Mouse (Mus musculus): ENCODE data around the gene Ids. TPM values are rescaled to one million over a fixed set of nuclear protein-coding genes. Genes with fewer than 3 reads are reported as not detected.

The Ids gene
- polyA plus RNA-seq, 1 experiment from 2014 or later: 2.5 TPM

DNA sequence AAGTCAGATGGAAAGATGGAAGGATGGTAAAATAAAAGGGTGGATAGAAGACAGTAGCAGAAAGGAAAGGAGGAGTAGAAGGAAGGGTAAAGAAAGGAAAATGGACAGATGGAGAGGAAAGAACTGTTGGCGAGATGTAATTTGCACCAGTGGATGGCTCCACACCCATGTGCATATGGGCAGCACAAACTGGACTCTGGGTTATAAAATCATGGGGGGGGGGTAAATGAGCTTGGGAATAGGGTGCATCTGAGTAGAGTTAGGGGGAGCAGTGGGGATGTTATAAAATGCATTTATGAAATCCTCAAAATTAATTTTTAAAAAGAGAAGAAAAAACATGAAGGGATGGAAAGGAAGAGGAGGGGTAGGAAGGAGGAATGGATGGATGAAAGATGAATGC lies 682 bp downstream of the Ids start:
- ATAC-seq: no peak
- H3K4me1 ChIP-seq (replicated peaks; ENCODE audit: control insufficient read depth, insufficient read depth, low read length): no peaks in the 10 kb centered on the region
- 82% methylated on average over 1 of the region's 1 CpGs for WGBS
- no peak overlapping the region for H3K27ac ChIP-seq (ENCODE audit: low read depth, low read length)
- H3K9ac ChIP-seq (ENCODE audit: low read depth, low read length): no peak overlapping the region
- TF ChIP-seq CTCF (IDR thresholded peaks at IDR 0.05; ENCODE audit: low read depth): no peak
- peak overlapping the region; percentile 49 for H3K4me3 ChIP-seq (ENCODE audit: low read depth, low read length)
- H3K9me3 ChIP-seq (ENCODE audit: control insufficient read depth): no peaks in the 10 kb centered on the region
- peak overlapping the region; percentile 57 for H3K4me2 ChIP-seq (replicated peaks; ENCODE audit: low read depth)
- no peaks in the 10 kb centered on the region for H3K36me3 ChIP-seq (ENCODE audit: control insufficient read depth, insufficient read depth)
- no peaks in the 10 kb centered on the region for H3K27me3 ChIP-seq (replicated peaks; ENCODE audit: control insufficient read depth, insufficient read depth, low read length)

- 83% methylated on average over 5 of the region's 5 CpGs for WGBS
- Histone ChIP-seq H3K27me3 (replicated peaks; ENCODE audit: control insufficient read depth, insufficient read depth, low read length) (no peaks in the 10 kb centered on the region), H3K27ac (ENCODE audit: low read depth, low read length) (no peak overlapping the region), H3K4me3 (ENCODE audit: low read depth, low read length) (no peak overlapping the region), H3K9ac (ENCODE audit: low read depth, low read length) (no peak overlapping the region), H3K4me2 (replicated peaks; ENCODE audit: low read depth) (no peak overlapping the region), H3K4me1 (replicated peaks; ENCODE audit: control insufficient read depth, insufficient read depth, low read length) (no peaks in the 10 kb centered on the region), H3K36me3 (ENCODE audit: control insufficient read depth, insufficient read depth) (no peaks in the 10 kb centered on the region), H3K9me3 (ENCODE audit: control insufficient read depth) (no peaks in the 10 kb centered on the region)
- no peak for TF ChIP-seq CTCF (IDR thresholded peaks at IDR 0.05; ENCODE audit: low read depth)
- no peak for ATAC-seq
Measured at GRCm38 (mm10) chrX:70363446-70363845, 1.4 kb downstream of the Ids start.

- no peak for TF ChIP-seq CTCF (IDR thresholded peaks at IDR 0.05; ENCODE audit: low read depth)
- Histone ChIP-seq H3K4me3 (ENCODE audit: low read depth, low read length) (no peak overlapping the region), H3K9me3 (ENCODE audit: control insufficient read depth) (no peaks in the 10 kb centered on the region), H3K27ac (ENCODE audit: low read depth, low read length) (no peak overlapping the region), H3K4me2 (replicated peaks; ENCODE audit: low read depth) (no peak overlapping the region), H3K9ac (ENCODE audit: low read depth, low read length) (no peak overlapping the region), H3K36me3 (ENCODE audit: control insufficient read depth, insufficient read depth) (no peaks in the 10 kb centered on the region), H3K4me1 (replicated peaks; ENCODE audit: control insufficient read depth, insufficient read depth, low read length) (no peaks in the 10 kb centered on the region), H3K27me3 (replicated peaks; ENCODE audit: control insufficient read depth, insufficient read depth, low read length) (no peaks in the 10 kb centered on the region)
- ATAC-seq: no peak
- 85% methylated on average over 7 of the region's 7 CpGs for WGBS
Measured at GRCm38 (mm10) chrX:70362985-70363384, 1.9 kb downstream of the Ids start.

DNA sequence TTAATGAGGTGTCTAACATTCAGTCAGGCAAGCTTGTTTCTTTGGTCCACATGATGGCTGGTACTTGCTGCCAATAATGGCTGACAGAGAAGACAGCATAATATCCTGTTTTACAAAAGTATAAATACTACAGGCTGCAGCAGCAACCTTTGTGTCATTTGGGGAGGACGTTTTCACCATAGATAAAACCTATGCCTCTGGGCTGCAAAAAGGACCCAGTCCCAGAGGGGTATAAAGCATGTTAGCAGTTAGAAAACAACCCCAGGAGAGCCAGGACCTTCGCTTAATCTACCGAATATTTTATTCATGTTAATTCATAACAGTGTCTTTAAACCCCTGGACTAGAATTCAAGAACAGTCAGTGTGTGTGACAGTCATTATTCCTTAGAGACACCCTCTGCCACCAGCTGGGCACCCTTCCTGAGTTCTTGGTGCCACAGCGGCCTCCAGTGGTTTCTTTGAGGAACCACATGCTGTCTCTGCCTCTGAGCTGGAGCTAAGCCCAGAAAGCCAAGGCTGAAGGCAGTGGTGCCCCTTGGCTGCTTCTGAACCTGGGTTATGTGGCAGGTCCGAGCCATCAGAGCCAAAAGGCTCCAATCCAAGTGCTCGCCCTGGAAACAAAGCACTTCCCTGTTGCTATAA lies 34.6 kb downstream of the Ids start:
- no peak overlapping the region for H3K27ac ChIP-seq (ENCODE audit: low read depth, low read length)
- H3K9me3 ChIP-seq (ENCODE audit: control insufficient read depth): no peaks in the 10 kb centered on the region
- TF ChIP-seq CTCF (IDR thresholded peaks at IDR 0.05; ENCODE audit: low read depth): peak; percentile 78
- no peak overlapping the region for H3K9ac ChIP-seq (ENCODE audit: low read depth, low read length)
- no peak for ATAC-seq
- no peak overlapping the region for H3K4me3 ChIP-seq (ENCODE audit: low read depth, low read length)
- H3K36me3 ChIP-seq (ENCODE audit: control insufficient read depth, insufficient read depth): no peaks in the 10 kb centered on the region
- 26% methylated on average over 6 of the region's 6 CpGs for WGBS
- no peaks in the 10 kb centered on the region for H3K27me3 ChIP-seq (replicated peaks; ENCODE audit: control insufficient read depth, insufficient read depth, low read length)
- H3K4me2 ChIP-seq (replicated peaks; ENCODE audit: low read depth): no peak overlapping the region
- H3K4me1 ChIP-seq (replicated peaks; ENCODE audit: control insufficient read depth, insufficient read depth, low read length): no peaks in the 10 kb centered on the region

DNA sequence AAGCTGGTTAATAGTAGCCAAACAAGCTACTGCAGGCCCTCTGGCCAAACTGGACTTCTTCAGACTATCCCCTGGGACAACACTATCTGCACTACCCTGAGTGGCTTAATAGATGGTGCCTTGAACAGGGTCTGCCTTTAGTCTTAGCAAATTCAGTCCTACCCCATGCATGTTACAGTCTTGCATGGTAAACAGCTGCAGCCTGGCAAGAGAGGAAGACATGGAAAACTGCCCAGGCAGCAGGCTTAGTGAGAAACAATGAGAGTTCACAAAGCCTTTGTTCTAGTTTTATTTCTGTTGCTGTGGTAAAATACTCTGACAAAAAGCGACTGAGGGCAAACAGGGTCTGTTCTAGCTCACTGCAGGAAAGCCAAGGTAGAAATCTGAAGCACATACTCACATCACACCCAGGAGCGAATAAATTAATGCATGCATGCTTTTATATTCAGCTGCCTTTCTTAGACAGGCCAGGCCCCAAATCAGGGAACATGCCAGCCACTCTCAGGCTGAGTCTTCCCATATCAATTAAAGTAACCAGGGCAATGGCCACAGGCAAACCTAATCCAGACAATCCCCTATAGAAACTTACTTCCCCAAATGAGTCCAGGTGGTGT lies 36.2 kb downstream of the Ids start:
- no peak for TF ChIP-seq CTCF (IDR thresholded peaks at IDR 0.05; ENCODE audit: low read depth)
- H3K36me3 ChIP-seq (ENCODE audit: control insufficient read depth, insufficient read depth): no peaks in the 10 kb centered on the region
- no peaks in the 10 kb centered on the region for H3K27me3 ChIP-seq (replicated peaks; ENCODE audit: control insufficient read depth, insufficient read depth, low read length)
- H3K9ac ChIP-seq (ENCODE audit: low read depth, low read length): no peak overlapping the region
- no peak overlapping the region for H3K4me2 ChIP-seq (replicated peaks; ENCODE audit: low read depth)
- ATAC-seq: no peak
- H3K4me3 ChIP-seq (ENCODE audit: low read depth, low read length): no peak overlapping the region
- no peaks in the 10 kb centered on the region for H3K4me1 ChIP-seq (replicated peaks; ENCODE audit: control insufficient read depth, insufficient read depth, low read length)
- no peaks in the 10 kb centered on the region for H3K9me3 ChIP-seq (ENCODE audit: control insufficient read depth)
- 68% methylated on average over 2 of the region's 2 CpGs for WGBS
- H3K27ac ChIP-seq (ENCODE audit: low read depth, low read length): no peak overlapping the region

DNA sequence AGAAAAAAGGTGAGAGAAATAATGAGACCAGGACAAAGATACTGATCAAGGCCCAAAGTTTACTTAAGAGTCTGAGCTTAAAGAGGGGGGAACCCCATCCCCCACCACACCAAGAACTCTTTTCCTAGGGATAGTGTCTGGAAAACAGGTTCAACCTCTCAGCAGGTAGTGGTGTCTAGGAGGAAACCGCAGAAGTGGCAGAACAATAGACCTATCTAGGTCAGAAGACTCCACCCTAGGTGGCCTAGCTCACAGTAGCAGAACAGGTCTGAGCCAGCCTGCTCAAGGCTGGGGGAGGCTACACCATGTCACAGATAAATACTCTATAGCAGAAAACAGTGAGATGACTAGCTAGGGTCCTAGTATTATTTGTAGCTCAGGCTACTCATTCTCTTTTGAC lies 37.2 kb downstream of the Ids start:
- Histone ChIP-seq H3K9ac (ENCODE audit: low read depth, low read length) (no peak overlapping the region), H3K27me3 (replicated peaks; ENCODE audit: control insufficient read depth, insufficient read depth, low read length) (no peaks in the 10 kb centered on the region), H3K27ac (ENCODE audit: low read depth, low read length) (no peak overlapping the region), H3K4me3 (ENCODE audit: low read depth, low read length) (no peak overlapping the region), H3K9me3 (ENCODE audit: control insufficient read depth) (no peaks in the 10 kb centered on the region), H3K36me3 (ENCODE audit: control insufficient read depth, insufficient read depth) (no peaks in the 10 kb centered on the region), H3K4me1 (replicated peaks; ENCODE audit: control insufficient read depth, insufficient read depth, low read length) (no peaks in the 10 kb centered on the region), H3K4me2 (replicated peaks; ENCODE audit: low read depth) (no peak overlapping the region)
- no peak for TF ChIP-seq CTCF (IDR thresholded peaks at IDR 0.05; ENCODE audit: low read depth)
- ATAC-seq: no peak
- WGBS: 48% methylated on average over 1 of the region's 1 CpGs
